Mouse (Mus musculus) layer of hippocampus, adult 9-11 months (tissue): ENCODE measurements around the gene Dnajc7.
"Not testable (repeated sequence)": the region's sequence is repeated elsewhere in the genome, so short reads cannot be mapped to it uniquely, and the experiment has no call there.

Experiments used
- DNase-seq: peaks from one replicate; pipeline ENCODE4 v3.0.0; 2022

The Dnajc7 gene

GRCm38 (mm10) chr11:100544832-100545745 is 74.9 kb downstream of the Dnajc7 start, which contains the start of gene Ttc25:
Ttc25 (plus strand) TSS chr11:100545607.
- peak; percentile 92 for DNase-seq

- no peak for DNase-seq
These were observed 78.4 kb downstream of the Dnajc7 start for GRCm38 (mm10) chr11:100541577-100541976.

- no peak for DNase-seq
These were observed 79.0 kb downstream of the Dnajc7 start for GRCm38 (mm10) chr11:100540966-100541365.

- no peak for DNase-seq
These were observed 83.5 kb downstream of the Dnajc7 start for GRCm38 (mm10) chr11:100536466-100536865.

- no peak for DNase-seq
These were observed 84.0 kb downstream of the Dnajc7 start for GRCm38 (mm10) chr11:100535996-100536395.

- not testable (repeated sequence) for DNase-seq
These were observed 85.1 kb downstream of the Dnajc7 start for GRCm38 (mm10) chr11:100534821-100535220.

GRCm38 (mm10) chr11:100534411-100534810 is 85.6 kb downstream of the Dnajc7 start:
- DNase-seq, result not testable (repeated sequence)

GRCm38 (mm10) chr11:100533871-100534270 is 86.1 kb downstream of the Dnajc7 start:
- no peak for DNase-seq
